Mouse (Mus musculus) monocyte, adult 2 months (primary cell): ENCODE measurements around the gene Pabpc1l.
"Not testable (repeated sequence)": the region's sequence is repeated elsewhere in the genome, so short reads cannot be mapped to it uniquely, and the experiment has no call there.

Experiments
- DNase-seq, 2 experiments: peaks; one replicate each; pipeline ENCODE4 v3.0.0; 2022; ENCODE audit warnings: low spot score in 2 of 2, low read depth in 1 of 2

Pabpc1l gene

DNA sequence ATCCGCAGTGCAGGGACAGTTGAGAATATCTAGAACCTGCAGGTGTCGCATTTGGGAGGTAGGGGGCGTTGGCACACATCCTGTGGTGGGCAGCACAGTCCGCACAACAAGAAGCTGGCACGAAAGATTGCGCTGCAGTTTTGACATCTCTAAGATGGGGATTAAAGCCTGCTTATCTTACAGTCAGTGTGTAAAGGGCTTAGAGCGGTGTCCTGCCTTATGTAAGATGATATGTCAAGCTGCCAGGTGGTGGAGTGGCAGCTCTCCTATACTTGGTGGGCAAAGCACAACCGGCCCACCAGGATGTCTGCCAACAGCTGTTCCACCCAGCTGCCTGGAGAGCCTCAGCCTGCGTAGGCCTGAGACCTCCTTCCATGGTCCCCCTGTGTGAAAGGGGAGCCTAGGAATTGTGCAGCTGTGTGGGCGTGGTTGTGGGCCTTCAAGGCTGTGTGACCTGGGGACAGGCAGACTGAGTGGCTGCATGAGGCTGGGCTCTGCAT, 11.3 kb downstream of the Pabpc1l start:
- DNase-seq, result no peak

DNA sequence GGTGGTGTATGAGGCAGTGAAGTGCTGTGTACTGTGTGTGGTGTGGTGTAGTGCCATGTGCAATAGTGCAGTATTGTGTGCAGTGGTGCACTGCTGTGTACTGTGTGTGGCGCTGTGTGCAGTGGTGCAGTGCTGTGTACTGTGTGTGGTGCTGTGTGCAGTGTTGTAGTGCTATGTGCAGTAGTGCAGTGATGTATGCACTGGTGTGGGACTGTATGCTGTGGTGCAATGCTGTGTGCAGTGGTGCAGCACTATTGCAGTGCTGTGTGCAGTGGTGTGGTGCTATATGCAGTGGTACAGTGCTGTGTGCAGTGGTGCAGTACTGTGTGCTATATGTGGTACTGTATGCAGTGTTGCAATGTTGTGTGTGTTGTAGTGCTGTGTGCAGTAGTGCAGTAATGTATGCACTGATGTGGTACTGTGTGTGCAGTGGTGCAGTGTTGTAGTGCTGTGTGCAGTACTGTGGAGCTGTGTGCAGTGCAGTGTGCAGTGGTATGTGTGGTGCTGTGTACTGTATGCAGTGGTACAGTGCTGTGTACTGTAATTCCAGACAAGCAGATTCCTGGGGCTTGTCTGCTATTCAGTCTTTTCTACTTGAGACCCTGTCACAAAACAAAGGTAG, 13.3 kb downstream of the Pabpc1l start:
- no peak for DNase-seq

DNA sequence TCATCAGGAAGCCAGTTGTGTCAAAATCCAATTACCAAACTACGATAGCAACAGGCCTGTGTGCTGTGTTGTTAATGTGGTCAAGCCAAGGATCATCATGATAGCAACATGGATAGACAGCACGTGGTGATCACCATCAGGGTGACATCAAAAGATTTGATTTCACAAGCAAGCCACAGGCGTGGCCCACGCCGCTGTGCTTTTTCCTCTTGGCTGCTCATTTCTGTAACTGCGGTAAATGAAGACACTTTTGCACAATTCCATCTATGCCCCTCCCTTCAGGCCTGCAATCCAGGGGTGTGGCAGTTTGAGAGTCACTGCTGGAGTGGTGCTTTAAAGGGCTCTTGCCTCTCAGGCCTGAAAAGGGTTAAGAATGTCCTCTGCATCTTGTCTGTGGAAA, 15.7 kb downstream of the Pabpc1l start:
- DNase-seq, result peak; percentile 72 to 86

DNA sequence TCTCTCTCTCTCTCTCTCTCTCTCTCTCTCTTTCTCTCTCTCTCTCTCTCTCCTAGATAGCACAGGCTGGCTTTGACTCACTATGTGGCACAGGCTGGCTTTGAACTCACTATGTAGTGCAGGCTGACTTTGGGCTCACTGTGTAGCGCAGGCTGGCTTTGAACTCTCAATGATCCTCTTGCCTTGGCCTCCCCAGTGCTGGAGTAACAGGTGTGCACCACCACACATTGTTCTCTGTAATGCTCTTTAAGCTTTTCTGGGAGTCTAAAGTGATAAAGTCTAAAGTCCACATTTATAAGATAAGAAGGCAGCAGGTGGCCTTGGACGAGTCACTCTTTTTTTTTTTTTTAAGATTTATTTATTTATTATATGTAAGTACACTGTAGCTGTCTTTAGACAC, 16.3 kb downstream of the Pabpc1l start:
- no peak for DNase-seq

DNA sequence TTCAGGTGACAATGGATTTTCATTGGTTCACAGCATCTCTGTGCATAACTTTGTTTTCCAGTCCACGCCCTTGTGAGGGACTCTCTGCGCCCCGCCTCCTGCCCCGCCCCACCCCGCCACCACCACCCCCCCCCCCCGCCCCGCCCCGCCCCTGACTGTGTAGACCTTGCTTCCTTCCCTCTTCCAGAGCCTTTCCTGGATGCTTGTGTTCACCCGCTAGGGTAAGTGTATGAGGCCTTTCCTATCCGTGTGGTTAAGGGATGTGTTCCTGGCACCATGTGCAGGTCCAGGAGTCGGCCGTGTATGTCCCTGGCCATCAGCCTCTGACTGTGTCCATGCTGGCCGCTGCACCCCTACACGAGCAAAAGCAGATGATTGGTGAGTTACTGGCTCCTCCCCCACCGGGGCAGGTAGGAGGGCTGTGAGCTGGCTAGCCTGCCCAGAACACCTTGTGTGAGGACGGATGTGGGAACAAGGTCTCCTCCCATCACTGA, 22.0 kb downstream of the Pabpc1l start:
- DNase-seq, result peak in 1 of 2 experiments; percentile 8

DNA sequence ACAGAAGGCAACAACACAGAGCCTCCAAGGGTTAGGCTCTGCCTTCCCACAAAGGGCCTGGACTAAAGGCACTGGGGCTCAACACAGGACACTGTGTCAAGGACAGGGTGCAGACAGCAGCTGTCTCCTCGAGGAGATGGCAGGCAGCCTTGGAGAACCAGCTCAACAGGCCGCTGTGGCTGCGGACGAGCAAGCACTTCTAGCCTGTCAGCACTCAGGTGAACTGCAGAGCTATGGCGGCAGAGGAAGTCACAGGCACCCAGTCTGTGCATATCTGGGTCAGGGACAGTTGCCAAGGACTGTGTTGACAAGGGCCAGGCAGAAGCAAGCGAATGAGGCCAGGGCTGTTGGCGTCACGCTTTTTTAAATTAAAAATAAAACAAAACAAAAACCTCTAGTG, 28.5 kb downstream of the Pabpc1l start:
- DNase-seq, result no peak

DNA sequence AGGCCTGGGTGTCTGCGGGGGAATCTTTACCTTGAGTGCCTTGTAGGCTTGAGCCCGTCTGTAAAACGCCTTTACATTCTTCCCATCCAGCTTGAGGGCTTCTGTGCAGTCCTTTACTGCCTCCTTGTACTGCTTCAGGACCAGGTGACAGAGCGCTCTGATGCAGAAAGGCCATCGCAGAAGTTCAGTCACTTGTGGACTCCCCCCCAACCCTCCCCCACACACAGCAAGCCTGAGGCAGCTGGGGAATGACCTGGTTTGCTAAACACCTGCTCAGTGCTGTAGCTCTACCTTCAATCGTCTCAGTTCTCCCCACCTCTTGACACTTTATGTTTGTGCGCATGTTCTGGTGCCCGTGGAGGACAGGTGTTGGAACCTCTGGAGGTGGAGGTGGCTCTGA, 29.4 kb downstream of the Pabpc1l start:
- DNase-seq, result no peak

DNA sequence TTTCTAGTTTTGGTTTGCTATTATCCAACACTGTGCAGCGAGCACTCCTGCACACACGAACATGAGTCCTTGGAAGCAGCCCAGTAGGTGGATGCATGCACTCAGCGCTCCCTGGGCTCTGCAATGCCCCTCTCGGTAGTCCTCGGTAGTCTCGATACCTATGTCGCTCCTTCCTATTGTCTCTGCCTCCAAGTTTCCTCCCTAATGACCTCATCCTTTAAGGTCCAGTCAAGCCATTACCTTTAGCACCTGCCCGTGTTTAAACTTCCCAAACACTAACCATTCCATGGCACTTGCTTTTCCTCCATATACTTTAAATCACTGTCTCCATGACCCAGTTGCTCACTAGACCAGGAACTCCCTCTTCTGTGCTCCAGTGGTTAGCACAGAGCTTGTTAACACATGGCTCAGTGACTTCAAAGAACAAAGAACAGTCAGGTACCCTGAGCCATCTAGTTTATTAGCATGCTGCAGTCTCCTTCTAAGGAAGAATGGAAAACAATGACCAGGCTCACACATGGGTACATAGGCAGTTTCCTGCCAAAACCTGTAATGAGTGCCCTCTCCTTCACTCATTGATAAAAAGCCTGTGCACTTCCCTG, 34.5 kb downstream of the Pabpc1l start:
- no peak for DNase-seq

DNA sequence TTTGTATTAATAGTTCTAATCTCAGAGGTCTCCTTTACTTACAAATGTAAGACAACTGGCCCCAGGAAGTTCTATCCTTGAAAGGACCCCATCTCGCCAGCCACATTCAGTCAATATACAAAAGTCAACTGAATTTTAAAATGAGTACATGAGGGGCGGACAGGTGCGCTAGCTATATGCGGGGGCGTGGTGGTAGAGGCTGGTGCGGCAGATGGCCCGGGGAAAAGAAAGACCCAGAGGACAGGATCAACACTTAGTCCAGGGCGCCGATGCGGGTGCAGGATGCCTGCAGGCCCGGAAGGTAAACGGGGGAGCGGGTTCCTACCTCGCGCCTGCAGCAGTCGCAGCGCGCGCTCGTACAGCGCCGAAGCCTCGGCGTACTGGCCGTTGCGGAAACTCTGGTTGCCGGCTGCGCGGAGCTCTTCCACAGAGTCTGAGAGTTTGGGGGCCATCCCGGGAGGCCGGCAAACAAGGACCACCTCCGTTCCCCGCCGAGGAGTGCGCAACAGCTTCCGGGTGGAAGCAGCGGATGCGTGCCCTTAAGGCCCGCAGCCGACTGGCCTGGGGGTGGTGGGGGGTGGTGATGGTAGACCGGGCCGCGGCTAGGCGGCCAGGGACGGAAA, 45.0 kb downstream of the Pabpc1l start, which contains the start of gene Stk4:
Gene Stk4, plus strand, starts transcription at position 181 of the 623 bp plus-strand sequence.
- DNase-seq, result no peak

DNA sequence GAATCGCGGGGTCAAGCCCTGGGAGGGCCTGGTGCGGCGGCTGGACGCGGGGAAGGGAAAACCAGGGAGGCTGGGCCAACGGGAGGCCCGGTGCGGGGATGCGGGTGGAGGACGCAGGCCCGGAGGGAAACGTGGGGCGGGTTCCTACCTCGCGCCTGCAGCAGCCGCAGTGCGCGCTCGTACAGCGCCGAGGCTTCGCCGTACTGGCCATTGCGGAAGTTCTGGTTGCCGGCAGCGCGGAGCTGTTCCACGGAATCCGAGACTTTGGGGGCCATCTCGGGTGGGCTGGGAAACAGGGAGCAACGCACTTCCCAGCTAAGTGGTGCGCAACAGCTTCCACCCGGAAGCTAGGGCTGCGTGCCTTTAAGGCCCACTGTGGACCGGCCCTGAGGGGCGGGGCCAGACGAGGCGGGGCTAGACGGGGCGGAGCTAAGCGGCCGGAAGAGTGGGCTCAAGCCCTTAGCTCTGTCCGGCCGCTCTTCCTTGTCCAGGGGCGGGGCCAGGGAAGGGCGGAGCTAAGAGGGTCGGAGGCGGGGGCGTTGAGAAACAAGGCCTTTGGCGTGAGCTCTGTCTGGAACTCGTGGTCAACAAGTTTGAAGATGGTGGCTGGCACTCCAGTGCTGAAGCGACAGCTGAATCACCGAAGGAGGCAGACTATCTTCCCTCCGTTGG, 45.7 kb downstream of the Pabpc1l start, which contains the start of gene Tomm34:
Gene Tomm34, minus strand, starts transcription at position 405 of the 672 bp plus-strand sequence.
- DNase-seq, result peak; percentile 82 to 88

DNA sequence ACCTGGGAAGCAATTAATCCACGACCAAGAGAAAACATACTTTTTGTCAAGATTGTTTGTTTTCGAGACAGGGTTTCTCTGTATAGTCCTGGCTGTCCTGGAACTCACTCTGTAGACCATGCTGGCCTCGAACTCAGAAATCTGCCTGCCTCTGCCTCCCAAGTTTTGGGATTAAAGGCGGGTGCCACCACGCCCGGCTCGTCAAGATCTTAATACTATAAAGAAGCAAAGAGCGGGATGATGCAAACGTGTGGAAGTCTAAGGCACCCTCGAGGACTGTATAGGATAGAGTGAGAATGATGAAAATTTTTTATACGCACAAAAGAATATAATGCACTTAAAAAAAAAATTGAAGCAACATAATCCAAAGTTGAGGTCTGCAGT, 46.2 kb downstream of the Pabpc1l start:
- DNase-seq, result not testable (repeated sequence)

DNA sequence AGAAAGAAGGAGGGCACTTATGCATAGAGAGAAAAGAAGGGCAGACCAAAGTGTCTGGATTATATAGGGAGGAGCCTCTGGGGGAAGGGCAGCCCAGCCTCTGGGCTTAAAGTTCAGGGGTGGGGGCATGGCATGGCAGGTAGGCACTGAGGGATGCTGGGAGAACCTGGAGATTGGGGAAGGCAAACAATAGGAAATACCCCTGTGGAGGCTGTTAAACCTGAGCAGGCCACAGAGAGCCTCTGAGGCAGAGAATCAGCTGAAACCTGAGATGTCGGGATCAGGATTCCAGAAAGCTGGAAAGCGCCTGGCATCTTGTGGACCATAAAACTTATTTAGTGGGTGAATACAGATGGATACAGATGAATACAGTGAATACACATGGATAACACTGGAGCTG, 46.9 kb downstream of the Pabpc1l start:
- no peak for DNase-seq

DNA sequence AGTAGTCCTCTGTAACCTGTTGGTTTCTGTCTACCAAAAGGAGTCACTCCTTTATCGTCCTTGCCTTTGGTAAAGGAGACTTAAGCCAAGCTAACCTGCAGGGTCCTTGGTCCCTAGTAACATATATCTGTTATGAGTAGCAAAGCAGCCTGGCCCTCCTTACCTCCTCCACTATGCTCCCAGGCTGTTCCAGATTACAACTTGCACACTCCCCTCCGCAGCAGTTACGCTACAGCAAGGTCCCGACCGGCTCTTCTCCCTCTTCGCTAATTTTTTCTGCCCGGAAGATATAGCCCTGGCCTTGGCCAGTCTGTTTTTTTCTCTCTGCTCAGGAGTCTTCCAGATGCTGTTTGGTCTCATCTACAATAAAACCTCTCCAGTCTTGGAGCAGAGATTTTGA, 47.9 kb downstream of the Pabpc1l start:
- DNase-seq, result no peak

DNA sequence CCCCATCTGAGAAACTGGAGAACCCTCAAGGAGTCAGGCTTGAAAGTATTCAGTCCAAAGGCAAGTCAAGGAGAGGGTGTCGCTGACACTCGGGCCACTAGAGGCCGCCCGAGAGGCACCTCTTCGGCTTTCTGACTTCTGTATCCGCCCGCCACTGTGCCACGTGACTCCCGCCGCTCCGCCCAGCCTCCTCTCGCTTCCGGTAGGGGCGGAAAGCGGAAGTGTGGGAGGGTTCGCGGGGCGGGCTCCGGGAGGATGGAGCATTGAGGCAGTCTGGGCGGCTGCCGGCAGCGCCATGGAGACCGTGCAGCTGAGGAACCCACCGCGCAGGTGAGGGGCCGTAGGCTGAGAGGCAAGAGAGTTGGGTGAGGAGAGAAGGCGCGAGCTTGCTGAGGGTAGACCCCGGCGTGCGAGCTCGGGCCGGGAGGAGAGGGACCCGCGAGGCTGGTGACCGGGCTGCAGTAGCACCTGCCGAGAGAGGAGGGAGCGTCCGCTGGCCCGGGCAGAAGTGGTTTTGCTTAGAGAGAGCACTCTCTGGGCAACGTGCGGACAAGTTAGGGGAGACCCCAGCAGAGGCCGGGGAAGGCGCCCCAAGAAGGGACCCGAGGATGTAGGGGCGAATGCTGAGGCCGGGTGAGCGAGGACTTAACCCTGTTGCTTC, 48.8 kb downstream of the Pabpc1l start:
- peak; percentile 96 to 99 for DNase-seq

DNA sequence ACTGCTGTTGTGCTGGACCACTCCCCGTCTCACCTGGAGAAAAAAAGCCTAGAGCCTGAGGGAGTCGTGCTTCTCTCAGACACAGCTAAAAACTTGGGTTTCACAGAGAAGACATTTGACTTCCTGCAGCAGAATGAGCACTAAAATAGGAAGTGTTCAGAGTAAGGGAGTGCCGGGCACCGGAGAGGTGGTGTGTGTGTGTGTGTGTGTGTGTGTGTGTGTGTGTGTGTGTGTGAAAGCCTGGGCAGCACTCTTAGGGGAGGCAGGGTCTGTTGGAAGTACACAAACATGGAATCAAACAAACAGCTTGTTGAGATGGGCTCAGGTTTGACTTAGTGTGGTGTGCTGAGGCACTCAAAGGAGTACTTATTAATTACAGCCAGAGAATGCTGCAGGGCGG, 49.8 kb downstream of the Pabpc1l start:
- peak; percentile 5 to 25 for DNase-seq

DNA sequence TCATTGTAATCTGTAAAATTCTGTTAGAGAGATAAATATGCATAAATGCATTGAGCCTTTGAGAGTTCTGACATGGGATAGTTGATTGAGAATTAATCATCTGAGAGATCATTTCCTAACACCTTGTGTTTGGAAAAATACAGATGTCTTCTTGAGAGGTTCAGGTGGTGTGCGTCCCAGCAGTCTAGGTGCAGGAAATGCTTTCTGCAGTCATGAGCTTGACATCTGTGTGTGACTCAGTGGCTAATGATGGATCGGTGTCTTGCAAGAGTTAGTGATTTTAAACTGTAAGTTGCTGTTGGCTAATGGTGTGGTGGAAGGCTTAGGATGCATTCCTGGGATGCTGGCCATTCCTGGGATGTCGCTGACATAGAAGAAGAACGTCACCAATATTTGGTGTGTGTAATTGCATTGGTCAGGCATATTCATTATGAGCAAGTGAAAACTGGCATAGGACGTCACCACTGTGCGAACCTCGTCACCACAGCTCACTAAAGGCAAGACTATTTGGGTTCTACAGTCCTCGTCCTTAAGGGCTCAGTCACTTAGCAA, 51.7 kb downstream of the Pabpc1l start:
- DNase-seq, result no peak

DNA sequence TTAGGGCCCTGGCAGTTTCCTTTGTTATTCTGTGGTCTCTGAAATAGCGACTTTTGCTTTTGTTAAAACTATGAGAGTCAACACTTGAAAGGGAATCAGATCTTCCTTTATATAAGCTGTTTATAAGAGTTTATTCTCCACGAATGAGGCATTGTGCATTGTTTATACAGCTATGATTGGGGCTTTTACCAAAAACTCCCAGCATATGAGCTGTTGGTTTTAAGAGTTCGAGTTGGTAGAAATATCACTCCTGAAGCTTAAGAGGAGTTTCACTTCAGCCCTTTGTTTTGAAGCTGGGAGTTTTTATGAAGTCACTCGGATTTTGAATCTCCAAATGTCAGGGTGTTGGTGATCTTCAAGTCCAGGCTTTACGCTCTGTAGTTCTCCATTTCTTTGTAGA, 52.6 kb downstream of the Pabpc1l start:
- DNase-seq, result no peak

DNA sequence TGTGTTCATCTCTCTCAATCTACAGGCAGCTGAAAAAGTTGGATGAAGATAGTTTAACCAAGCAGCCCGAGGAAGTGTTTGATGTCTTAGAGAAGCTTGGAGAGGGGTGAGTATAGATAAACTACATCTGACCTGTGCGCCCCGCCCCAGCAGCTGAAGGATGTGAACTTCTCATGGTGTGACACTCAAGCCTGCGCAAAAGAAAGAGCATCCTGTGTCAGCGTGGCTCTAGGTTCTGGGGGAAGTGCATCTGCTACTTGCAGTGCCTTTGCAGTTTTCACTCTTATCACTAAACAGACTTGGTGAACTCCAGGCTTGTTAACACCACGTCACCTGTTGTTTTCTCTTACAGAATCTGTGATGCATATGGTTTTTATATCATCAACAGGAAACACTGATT, 54.2 kb downstream of the Pabpc1l start:
- DNase-seq, result no peak

DNA sequence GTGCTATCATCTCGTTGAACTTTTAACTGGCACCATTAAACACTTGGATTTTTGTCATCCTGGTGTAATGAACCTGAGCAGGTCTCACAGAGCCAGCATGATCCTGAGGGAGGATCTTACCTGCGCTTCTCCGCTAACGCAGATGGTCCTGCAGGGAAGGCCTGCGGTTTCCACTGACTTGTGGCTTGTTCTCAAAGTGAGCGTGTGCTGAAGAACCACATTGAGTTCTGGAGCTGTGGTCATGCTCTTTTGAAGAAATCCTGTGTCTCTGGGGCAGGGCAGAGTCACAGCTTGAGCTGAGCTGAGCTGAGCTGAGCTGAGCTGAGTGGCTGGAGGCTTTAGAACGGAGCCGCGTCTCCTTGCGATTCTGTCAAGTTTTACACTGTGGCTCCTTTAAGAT, 56.3 kb downstream of the Pabpc1l start:
- no peak for DNase-seq

DNA sequence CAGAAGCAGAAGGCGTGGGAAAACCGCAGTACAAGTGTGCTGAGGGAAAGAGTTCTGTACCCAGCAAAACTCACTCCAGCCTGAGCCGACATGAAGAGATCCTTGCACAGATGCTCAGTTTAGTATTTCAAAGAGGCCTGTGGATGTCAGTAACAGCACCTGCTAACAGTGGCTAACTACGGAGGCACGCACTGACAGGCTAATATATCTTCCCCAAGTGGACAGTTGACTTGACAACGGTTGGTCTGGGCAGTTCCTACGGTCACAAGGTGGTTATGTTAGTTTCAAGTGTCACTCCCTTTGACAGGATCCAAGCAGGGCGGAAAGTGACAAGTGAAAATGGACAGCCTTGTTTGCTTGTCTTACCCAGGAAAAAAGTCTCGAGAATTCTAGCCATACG, 56.9 kb downstream of the Pabpc1l start:
- DNase-seq, result no peak
